In the genomic region with DNA sequence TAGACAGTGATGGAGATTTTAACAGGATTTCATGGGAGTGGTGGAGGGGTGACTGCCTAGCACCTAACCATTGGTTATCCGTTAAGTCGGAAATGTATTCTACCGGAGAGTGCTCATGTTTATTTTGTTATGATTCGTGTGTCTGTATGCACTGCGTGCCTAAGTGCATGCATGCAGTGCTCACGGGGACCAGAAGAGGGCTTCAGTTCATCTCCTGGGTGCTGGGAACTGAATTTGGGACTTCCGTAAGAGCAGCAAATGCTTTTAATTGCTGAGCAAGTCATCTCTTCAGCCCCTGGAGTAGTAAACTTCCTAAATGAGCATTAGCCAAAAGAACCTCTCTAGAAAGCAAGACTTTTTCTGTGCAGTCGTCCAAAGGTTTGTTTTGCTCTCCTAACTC, we compare ENCODE assay signal across 20 mouse cellular contexts.
A peak's percentile ranks its signal among the peaks of the same experiment; 100 is the strongest.
DNase-seq lines count a peak whose midpoint lies in the region; ATAC-seq and TF ChIP-seq lines count a peak whose summit lies in the region.
"Had no signal": no experiment of that assay in that cellular context is flagged by ENCODE, and none has a peak within 500 bp of the region (broad histone marks: within the 10 kb centered on the region; RNA-seq: fewer than 3 reads in every experiment).

No protein-coding gene starts in this region.

- peak; percentile 26 for DNase-seq in CD4-positive, CD25-positive, alpha-beta regulatory T cell, adult 2 months (ENCODE audit: low read depth, low spot score)
- DNase-seq in left cerebral cortex, adult 2 months (ENCODE audit: extremely low spot score in 1 of 2, low spot score in 2 of 2) = no peak
- no peak for DNase-seq in left cerebral cortex, postnatal 4 days
- peak; percentile 14 for DNase-seq in thymus, postnatal 25 days
- DNase-seq in thymus, postnatal 36 days = no peak
- no peak for DNase-seq in frontal cortex, postnatal 36 days (ENCODE audit: low spot score in 2 of 2)
- no peak for DNase-seq in ovary, postnatal 10 days (ENCODE audit: low spot score)
- DNase-seq: adrenal gland, postnatal 36 days; cerebellum, adult 11-12 months; cerebellum, postnatal 25 days; heart, postnatal 36 days; kidney, adult 11 months; kidney, postnatal 10 days; liver, embryonic 13.5 days; lung, postnatal 10 days; retina, postnatal 1 day; right cerebral cortex, postnatal 4 days had no signal

- H3K4me3 ChIP-seq in left cerebral cortex, adult 2 months = no peak overlapping the region
- H3K4me3 ChIP-seq: embryonic facial prominence, embryonic 15.5 days; hindbrain, embryonic 15.5 days; liver, embryonic 13.5 days had no signal

- no peak overlapping the region for H3K27ac ChIP-seq in left cerebral cortex, adult 2 months
- H3K27ac ChIP-seq: embryonic facial prominence, embryonic 15.5 days; hindbrain, embryonic 15.5 days; liver, embryonic 13.5 days had no signal

- intact Hi-C loops in left cerebral cortex, adult 2 months (cut with DNase I) = no loop called here
- intact Hi-C loops in left cerebral cortex, postnatal 4 days (cut with DNase I) = no loop called here

- no peak for ATAC-seq in CD4-positive, CD25-positive, alpha-beta regulatory T cell, adult 4 months

- peak; percentile 11; the same call in 1 of the 2 replicates for TF ChIP-seq CTCF in left cerebral cortex, adult 2 months (IDR thresholded peaks at IDR 0.05)

Comparison
In these comparisons a context has a peak if more than half of its experiments do, and no peak if none do; other contexts are left out.
1. DNase-seq: peak in CD4-positive, CD25-positive, alpha-beta regulatory T cell, adult 2 months (single experiment) and thymus, postnatal 25 days (single experiment); none in left cerebral cortex, adult 2 months (0 of 2), left cerebral cortex, postnatal 4 days (single experiment), thymus, postnatal 36 days (0 of 2), frontal cortex, postnatal 36 days (0 of 2) and ovary, postnatal 10 days (single experiment).